Mouse (Mus musculus) forebrain, embryonic 12.5 days (tissue): ENCODE data around the gene Mdm4. TPM values are rescaled to one million over a fixed set of nuclear protein-coding genes. Genes with fewer than 3 reads are reported as not detected.
A peak's percentile ranks its signal among the peaks of the same experiment; 100 is the strongest.

Experiments used
- ATAC-seq: fragments of 200-750 bp; cut with Nextera tagmentation; 2 replicates; pipeline ENCODE4 v1.8.0; 2017; ENCODE audit warnings: moderate TSS enrichment; ENCODE audit not compliant: low FRiP score
- H3K27ac ChIP-seq: fragments of 300-500 bp; sonication (generic); 2 replicates; pipeline ENCODE4 v1.5.1; 2016; ENCODE audit warnings: mild to moderate bottlenecking
- H3K27me3 ChIP-seq: fragments of 300-500 bp; sonication (generic); 2 replicates; pipeline ENCODE4 v1.6.1; 2016; ENCODE audit warnings: mild to moderate bottlenecking
- H3K36me3 ChIP-seq: fragments of 300-500 bp; sonication (generic); replicated peaks from 2 replicates; pipeline ENCODE4 v1.6.1; 2016; ENCODE audit warnings: mild to moderate bottlenecking
- H3K4me1 ChIP-seq: fragments of 300-500 bp; sonication (generic); 2 replicates; pipeline ENCODE4 v1.6.1; 2016
- H3K4me2 ChIP-seq: fragments of 300-500 bp; sonication (generic); 2 replicates; pipeline ENCODE4 v1.6.1; 2016; ENCODE audit warnings: mild to moderate bottlenecking, moderate library complexity
- H3K4me3 ChIP-seq: fragments of 300-500 bp; sonication (generic); replicated peaks from 2 replicates; pipeline ENCODE4 v1.5.1; 2016; ENCODE audit warnings: mild to moderate bottlenecking
- H3K9ac ChIP-seq: fragments of 300-500 bp; sonication (generic); 2 replicates; pipeline ENCODE4 v1.6.1; 2016; ENCODE audit warnings: mild to moderate bottlenecking
- H3K9me3 ChIP-seq: fragments of 300-500 bp; sonication (generic); 2 replicates; pipeline ENCODE4 v1.6.1; 2016
- WGBS: fragments of 180-500 bp; shearing (Covaris S2); methylation state at CpG from one replicate; pipeline ENCODE4 v1.1.7; 2016; 5-methylcytosine and 5-hydroxymethylcytosine counted together
- polyA plus RNA-seq: library from polyadenylated mRNA; unstranded; fragments of >200 nt; fragmentation: Nextera tagmentation; extraction: Ambion mirVana; gene quantifications from 2 replicates; pipeline ENCODE4 v1.2.1, GENCODE M21; 2016

The Mdm4 gene
- polyA plus RNA-seq, 1 experiment from 2014 or later: 53.1 TPM

GRCm38 (mm10) chr1:133069275-133070120, 39.1 kb upstream of the Mdm4 start:
- peaks cover 74% of the 10 kb centered on the region for H3K36me3 ChIP-seq
- no peak overlapping the region for H3K9ac ChIP-seq
- 0 out of 2 replicates have a peak overlapping the region, but pooled peaks have one; percentile 46 for H3K27ac ChIP-seq

GRCm38 (mm10) chr1:133068669-133069274, 38.4 kb upstream of the Mdm4 start:
- Histone ChIP-seq H3K27me3 (no peaks in the 10 kb centered on the region), H3K36me3 (peaks cover 76% of the 10 kb centered on the region), H3K27ac (peak overlapping the region; percentile 9; the same call in 1 of the 2 replicates), H3K4me3 (no peak overlapping the region), H3K9me3 (no peaks in the 10 kb centered on the region), H3K4me1 (peaks cover 16% of the 10 kb centered on the region), H3K4me2 (no peak overlapping the region), H3K9ac (no peak overlapping the region)
- no peak for ATAC-seq
- 89% methylated on average over 15 of the region's 15 CpGs for whole genome bisulfite sequencing

More at GRCm38 (mm10) chr1:133069275-133070120, 39.1 kb upstream of the Mdm4 start:
- H3K9me3 ChIP-seq: no peaks in the 10 kb centered on the region
- no peak overlapping the region for H3K4me3 ChIP-seq
- no peaks in the 10 kb centered on the region for H3K27me3 ChIP-seq
- no peak overlapping the region for H3K4me2 ChIP-seq
- WGBS: 84% methylated on average over 12 of the region's 12 CpGs
- ATAC-seq: no peak
- H3K4me1 ChIP-seq: peaks cover 16% of the 10 kb centered on the region

GRCm38 (mm10) chr1:133068268-133068667, 37.9 kb upstream of the Mdm4 start:
- Histone ChIP-seq H3K36me3 (peaks cover 81% of the 10 kb centered on the region), H3K4me3 (no peak overlapping the region), H3K27ac (0 out of 2 replicates have a peak overlapping the region, but pooled peaks have one; percentile 9), H3K9ac (no peak overlapping the region), H3K9me3 (no peaks in the 10 kb centered on the region), H3K4me1 (peaks cover 16% of the 10 kb centered on the region), H3K4me2 (no peak overlapping the region), H3K27me3 (no peaks in the 10 kb centered on the region)
- 66% methylated on average over 4 of the region's 5 CpGs for WGBS
- ATAC-seq: no peak

GRCm38 (mm10) chr1:133063164-133063563, 32.8 kb upstream of the Mdm4 start:
- Histone ChIP-seq H3K36me3 (peaks cover 53% of the 10 kb centered on the region), H3K4me2 (no peak overlapping the region), H3K4me3 (no peak overlapping the region), H3K27me3 (no peaks in the 10 kb centered on the region), H3K4me1 (peaks cover 13% of the 10 kb centered on the region), H3K9ac (no peak overlapping the region), H3K9me3 (no peaks in the 10 kb centered on the region), H3K27ac (no peak overlapping the region)
- no peak for ATAC-seq
- WGBS: 95% methylated on average over 6 of the region's 6 CpGs

GRCm38 (mm10) chr1:133060681-133061080, 30.3 kb upstream of the Mdm4 start:
- H3K4me3 ChIP-seq: no peak overlapping the region
- no peak for ATAC-seq
- H3K9ac ChIP-seq: no peak overlapping the region
- H3K4me2 ChIP-seq: no peak overlapping the region
- peaks cover 31% of the 10 kb centered on the region for H3K36me3 ChIP-seq
- no peak overlapping the region for H3K27ac ChIP-seq
- H3K27me3 ChIP-seq: no peaks in the 10 kb centered on the region
- 67% methylated on average over 4 of the region's 4 CpGs for WGBS
- H3K4me1 ChIP-seq: peaks cover 25% of the 10 kb centered on the region
- H3K9me3 ChIP-seq: no peaks in the 10 kb centered on the region

GRCm38 (mm10) chr1:133059592-133059991, 29.2 kb upstream of the Mdm4 start:
- ATAC-seq: no peak
- WGBS: 28% methylated on average over 2 of the region's 2 CpGs
- Histone ChIP-seq H3K4me3 (no peak overlapping the region), H3K27me3 (no peaks in the 10 kb centered on the region), H3K36me3 (peaks cover 29% of the 10 kb centered on the region), H3K4me1 (peaks cover 25% of the 10 kb centered on the region), H3K9ac (no peak overlapping the region), H3K27ac (no peak overlapping the region), H3K9me3 (no peaks in the 10 kb centered on the region), H3K4me2 (no peak overlapping the region)

GRCm38 (mm10) chr1:133057345-133058034, 27.1 kb upstream of the Mdm4 start:
- Histone ChIP-seq H3K9me3 (no peaks in the 10 kb centered on the region), H3K4me2 (no peak overlapping the region), H3K36me3 (peaks cover 11% of the 10 kb centered on the region), H3K27ac (peak overlapping the region; percentile 25; the same call in 1 of the 2 replicates), H3K4me1 (peaks cover 39% of the 10 kb centered on the region), H3K9ac (no peak overlapping the region), H3K27me3 (no peaks in the 10 kb centered on the region), H3K4me3 (no peak overlapping the region)
- WGBS: 83% methylated on average over 7 of the region's 7 CpGs
- ATAC-seq: no peak

- no peaks in the 10 kb centered on the region for H3K9me3 ChIP-seq
- peaks cover 53% of the 10 kb centered on the region for H3K4me1 ChIP-seq
- ATAC-seq: no peak
- no peaks in the 10 kb centered on the region for H3K27me3 ChIP-seq
- WGBS: 80% methylated on average over 8 of the region's 8 CpGs
- H3K9ac ChIP-seq: no peak overlapping the region
- no peak overlapping the region for H3K4me3 ChIP-seq
- no peaks in the 10 kb centered on the region for H3K36me3 ChIP-seq
- H3K27ac ChIP-seq: no peak overlapping the region
- H3K4me2 ChIP-seq: no peak overlapping the region
Measured at GRCm38 (mm10) chr1:133054326-133054725, 24.0 kb upstream of the Mdm4 start.

GRCm38 (mm10) chr1:133053034-133053433, 22.7 kb upstream of the Mdm4 start:
- peaks cover 59% of the 10 kb centered on the region for H3K4me1 ChIP-seq
- no peak for ATAC-seq
- 69% methylated on average over 5 of the region's 5 CpGs for WGBS
- H3K36me3 ChIP-seq: no peaks in the 10 kb centered on the region
- no peaks in the 10 kb centered on the region for H3K27me3 ChIP-seq
- H3K9me3 ChIP-seq: no peaks in the 10 kb centered on the region
- no peak overlapping the region for H3K4me2 ChIP-seq
- 0 out of 2 replicates have a peak overlapping the region, but pooled peaks have one; percentile 36 for H3K9ac ChIP-seq
- H3K27ac ChIP-seq: no peak overlapping the region
- H3K4me3 ChIP-seq: no peak overlapping the region

- ATAC-seq: no peak
- H3K9ac ChIP-seq: no peak overlapping the region
- peaks cover 59% of the 10 kb centered on the region for H3K4me1 ChIP-seq
- 87% methylated on average over 2 of the region's 2 CpGs for WGBS
- H3K4me3 ChIP-seq: no peak overlapping the region
- H3K27ac ChIP-seq: no peak overlapping the region
- H3K36me3 ChIP-seq: no peaks in the 10 kb centered on the region
- H3K4me2 ChIP-seq: no peak overlapping the region
- no peaks in the 10 kb centered on the region for H3K9me3 ChIP-seq
- H3K27me3 ChIP-seq: no peaks in the 10 kb centered on the region
Measured at GRCm38 (mm10) chr1:133051829-133052228, 21.5 kb upstream of the Mdm4 start.

GRCm38 (mm10) chr1:133050001-133050431, 19.7 kb upstream of the Mdm4 start:
- peak overlapping the region; percentile 33; the same call in 1 of the 2 replicates for H3K27ac ChIP-seq
- H3K4me3 ChIP-seq: no peak overlapping the region
- H3K9me3 ChIP-seq: no peaks in the 10 kb centered on the region
- no peaks in the 10 kb centered on the region for H3K36me3 ChIP-seq
- H3K27me3 ChIP-seq: no peaks in the 10 kb centered on the region
- H3K9ac ChIP-seq: 0 out of 2 replicates have a peak overlapping the region, but pooled peaks have one; percentile 22
- WGBS: 31% methylated on average over 11 of the region's 11 CpGs
- peaks cover 66% of the 10 kb centered on the region for H3K4me1 ChIP-seq
- no peak for ATAC-seq
- no peak overlapping the region for H3K4me2 ChIP-seq

- Histone ChIP-seq H3K9ac (peak overlapping the region; percentile 38; the same call in 1 of the 2 replicates), H3K4me2 (peak overlapping the region; percentile 76), H3K36me3 (no peaks in the 10 kb centered on the region), H3K4me3 (peak overlapping the region; percentile 92), H3K4me1 (peaks cover 68% of the 10 kb centered on the region), H3K27ac (peak overlapping the region; percentile 63; the same call in 1 of the 2 replicates), H3K9me3 (no peaks in the 10 kb centered on the region), H3K27me3 (no peaks in the 10 kb centered on the region)
- WGBS: 30% methylated on average over 2 of the region's 2 CpGs
- ATAC-seq: no peak
Measured at GRCm38 (mm10) chr1:133048690-133049089, 18.3 kb upstream of the Mdm4 start.
